Mouse (Mus musculus): Measurements from ENCODE around the gene Nmnat2. TPM values are rescaled to one million over a fixed set of nuclear protein-coding genes. Genes with fewer than 3 reads are reported as not detected.
"Not testable (repeated sequence)": the region's sequence is repeated elsewhere in the genome, so short reads cannot be mapped to it uniquely, and the experiment has no call there.

Gene Nmnat2
- total and polyA plus RNA-seq, 2 experiments from 2014 or later: 70.5 to 120 TPM

DNA sequence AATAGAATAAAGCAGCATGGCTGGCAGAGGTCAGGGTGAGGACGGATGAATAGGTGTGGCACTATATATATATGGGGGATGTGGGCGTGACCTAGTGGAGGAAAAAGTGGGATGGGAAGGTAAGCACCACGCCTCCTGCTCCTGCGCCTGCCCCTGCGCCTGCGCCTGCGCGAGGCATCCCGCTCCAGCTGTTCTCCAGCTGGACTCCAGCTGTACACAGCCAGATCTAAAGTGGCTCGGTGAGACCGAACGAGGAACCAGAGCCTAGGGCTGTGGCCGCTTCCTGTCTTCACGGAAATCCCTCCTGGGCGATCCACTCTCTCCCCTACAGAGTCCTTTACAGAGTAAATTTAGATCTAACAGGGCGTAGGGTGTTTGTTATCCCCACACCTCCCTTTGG lies 116.8 kb downstream of the Nmnat2 start:
- Histone ChIP-seq H3K9me3 (ENCODE audit: low read length) (no peaks in the 10 kb centered on the region), H3K4me1 (ENCODE audit: insufficient read depth, low read length) (no peaks in the 10 kb centered on the region), H3K4me2 (ENCODE audit: low read depth, low read length) (no peak overlapping the region), H3K27me3 (ENCODE audit: insufficient read depth, low read length) (no peaks in the 10 kb centered on the region), H3K4me3 (ENCODE audit: low read length) (no peak overlapping the region), H3K36me3 (ENCODE audit: insufficient read depth, low read length) (no peaks in the 10 kb centered on the region), H3K27ac (no peak overlapping the region), H3K9ac (replicated peaks; ENCODE audit: low read length) (no peak overlapping the region)
- DNase-seq (ENCODE audit: low spot score) (no peak), ATAC-seq (no peak)
- no peak for TF ChIP-seq CTCF (IDR thresholded peaks at IDR 0.05; ENCODE audit: low read depth)
- WGBS: 72% methylated on average over 16 of the region's 16 CpGs

DNA sequence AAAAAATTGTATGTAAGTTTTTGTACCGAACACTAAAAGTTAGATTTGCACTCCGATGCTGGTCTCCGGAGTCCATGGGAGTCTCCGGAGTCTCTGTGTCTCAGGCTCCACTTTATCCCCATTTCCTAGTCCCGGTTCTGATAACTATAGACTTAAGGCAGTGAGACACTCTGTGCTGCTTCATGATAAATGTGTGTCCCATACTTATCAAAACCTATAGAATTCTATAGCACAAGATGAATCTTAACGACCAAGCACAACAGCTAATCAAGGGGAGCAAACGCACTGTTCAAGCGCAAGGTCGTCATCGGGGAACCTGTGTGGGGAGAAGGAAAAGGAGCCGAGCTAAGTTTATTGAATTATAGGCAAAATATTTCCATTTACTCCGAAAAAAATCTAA lies 117.2 kb downstream of the Nmnat2 start:
- no peak overlapping the region for H3K27ac ChIP-seq
- no peaks in the 10 kb centered on the region for H3K4me1 ChIP-seq (ENCODE audit: insufficient read depth, low read length)
- no peaks in the 10 kb centered on the region for H3K36me3 ChIP-seq (ENCODE audit: insufficient read depth, low read length)
- WGBS: 63% methylated on average over 12 of the region's 12 CpGs
- H3K9ac ChIP-seq (replicated peaks; ENCODE audit: low read length): no peak overlapping the region
- H3K4me2 ChIP-seq (ENCODE audit: low read depth, low read length): no peak overlapping the region
- no peaks in the 10 kb centered on the region for H3K9me3 ChIP-seq (ENCODE audit: low read length)
- ATAC-seq: no peak
- H3K4me3 ChIP-seq (ENCODE audit: low read length): no peak overlapping the region
- no peak for DNase-seq (ENCODE audit: low spot score)
- H3K27me3 ChIP-seq (ENCODE audit: insufficient read depth, low read length): no peaks in the 10 kb centered on the region
- no peak for TF ChIP-seq CTCF (IDR thresholded peaks at IDR 0.05; ENCODE audit: low read depth)

DNA sequence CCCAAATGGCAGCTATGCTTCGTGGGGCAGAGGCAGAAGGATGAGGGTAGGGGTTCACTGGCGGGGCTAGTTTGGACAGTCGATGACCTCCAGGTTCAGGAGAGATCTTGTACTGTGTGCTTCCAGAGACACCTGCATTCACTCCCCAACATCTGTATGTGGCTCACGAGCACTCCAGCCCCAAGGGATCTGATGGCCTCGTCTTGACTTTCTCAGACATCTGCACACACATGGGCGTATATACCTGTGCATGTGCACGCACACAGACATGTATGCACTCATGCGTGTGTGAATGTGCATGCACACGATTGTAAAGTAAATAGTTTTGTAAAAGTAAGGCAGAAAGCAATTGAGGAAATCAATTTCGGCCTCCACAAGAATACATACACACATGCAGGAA lies 117.9 kb downstream of the Nmnat2 start:
- Histone ChIP-seq H3K9me3 (ENCODE audit: low read length) (no peaks in the 10 kb centered on the region), H3K4me3 (ENCODE audit: low read length) (no peak overlapping the region), H3K9ac (replicated peaks; ENCODE audit: low read length) (no peak overlapping the region), H3K27ac (no peak overlapping the region), H3K36me3 (ENCODE audit: insufficient read depth, low read length) (no peaks in the 10 kb centered on the region), H3K4me1 (ENCODE audit: insufficient read depth, low read length) (no peaks in the 10 kb centered on the region), H3K27me3 (ENCODE audit: insufficient read depth, low read length) (no peaks in the 10 kb centered on the region), H3K4me2 (ENCODE audit: low read depth, low read length) (no peak overlapping the region)
- no peak for DNase-seq (ENCODE audit: low spot score)
- no peak for ATAC-seq
- WGBS: 60% methylated on average over 10 of the region's 10 CpGs
- no peak for TF ChIP-seq CTCF (IDR thresholded peaks at IDR 0.05; ENCODE audit: low read depth)

DNA sequence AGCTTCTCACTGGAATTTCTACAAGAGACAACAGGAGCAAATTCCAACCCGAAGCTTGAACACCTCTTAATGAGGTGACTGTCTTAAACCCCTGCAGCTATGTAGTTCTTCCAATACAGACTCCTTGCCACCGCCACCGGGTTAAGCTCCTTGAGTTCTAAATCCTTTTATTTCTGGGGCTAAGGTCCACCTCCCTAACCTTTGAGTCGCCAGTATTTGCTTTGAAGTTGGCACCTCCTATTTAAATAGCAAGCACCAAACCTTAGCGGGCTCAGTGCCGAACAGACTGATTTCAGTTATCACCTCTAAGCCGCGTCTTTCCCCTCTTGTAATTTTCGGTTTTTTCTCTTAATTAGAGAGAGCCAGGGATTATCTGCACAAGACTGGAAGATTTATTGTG lies 118.6 kb downstream of the Nmnat2 start:
- no peak for ATAC-seq
- no peak for DNase-seq (ENCODE audit: low spot score)
- H3K4me3 ChIP-seq (ENCODE audit: low read length): no peak overlapping the region
- no peaks in the 10 kb centered on the region for H3K9me3 ChIP-seq (ENCODE audit: low read length)
- no peak overlapping the region for H3K27ac ChIP-seq
- WGBS: 30% methylated on average over 9 of the region's 9 CpGs
- no peak for TF ChIP-seq CTCF (IDR thresholded peaks at IDR 0.05; ENCODE audit: low read depth)
- H3K27me3 ChIP-seq (ENCODE audit: insufficient read depth, low read length): no peaks in the 10 kb centered on the region
- H3K4me2 ChIP-seq (ENCODE audit: low read depth, low read length): no peak overlapping the region
- no peaks in the 10 kb centered on the region for H3K4me1 ChIP-seq (ENCODE audit: insufficient read depth, low read length)
- H3K36me3 ChIP-seq (ENCODE audit: insufficient read depth, low read length): no peaks in the 10 kb centered on the region
- H3K9ac ChIP-seq (replicated peaks; ENCODE audit: low read length): no peak overlapping the region

DNA sequence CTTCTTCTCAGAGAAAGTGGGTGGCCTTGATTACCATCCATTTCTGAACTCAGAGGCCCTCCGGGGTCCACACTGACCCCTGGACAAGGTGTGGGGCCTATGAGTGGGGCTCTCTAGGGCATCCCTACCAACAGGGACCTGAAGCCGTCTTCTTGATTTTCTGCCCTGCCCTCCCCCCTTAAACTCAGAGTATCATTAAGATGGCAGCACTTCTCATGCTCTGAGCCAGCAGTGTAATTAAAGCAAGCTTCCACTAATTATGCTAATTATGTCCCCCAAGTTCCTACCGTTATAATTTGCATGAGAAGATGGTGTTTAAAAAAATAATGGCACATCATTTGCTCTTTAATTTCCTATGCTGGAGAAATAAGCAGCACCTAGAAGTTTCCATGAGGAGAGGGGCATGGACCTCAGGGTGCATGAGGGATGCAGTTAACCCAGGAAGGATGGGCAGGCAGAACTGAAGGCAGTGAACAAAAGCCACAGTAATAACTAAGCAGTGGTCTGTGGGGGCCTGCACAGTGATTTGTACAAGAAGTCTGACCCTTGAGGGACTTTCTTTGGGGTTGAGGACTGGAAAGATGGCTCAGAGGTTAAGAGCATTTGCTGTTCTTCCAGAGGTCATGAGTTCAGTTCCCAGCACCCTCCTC lies 120.4 kb downstream of the Nmnat2 start:
- Histone ChIP-seq H3K4me2 (ENCODE audit: low read depth, low read length) (no peak overlapping the region), H3K9ac (replicated peaks; ENCODE audit: low read length) (no peak overlapping the region), H3K36me3 (ENCODE audit: insufficient read depth, low read length) (no peaks in the 10 kb centered on the region), H3K9me3 (ENCODE audit: low read length) (no peaks in the 10 kb centered on the region), H3K4me3 (ENCODE audit: low read length) (no peak overlapping the region), H3K27me3 (ENCODE audit: insufficient read depth, low read length) (no peaks in the 10 kb centered on the region), H3K27ac (no peak overlapping the region), H3K4me1 (ENCODE audit: insufficient read depth, low read length) (no peaks in the 10 kb centered on the region)
- no peak for TF ChIP-seq CTCF (IDR thresholded peaks at IDR 0.05; ENCODE audit: low read depth)
- WGBS: 60% methylated on average over 3 of the region's 3 CpGs
- ATAC-seq (no peak), DNase-seq (ENCODE audit: low spot score) (no peak)

DNA sequence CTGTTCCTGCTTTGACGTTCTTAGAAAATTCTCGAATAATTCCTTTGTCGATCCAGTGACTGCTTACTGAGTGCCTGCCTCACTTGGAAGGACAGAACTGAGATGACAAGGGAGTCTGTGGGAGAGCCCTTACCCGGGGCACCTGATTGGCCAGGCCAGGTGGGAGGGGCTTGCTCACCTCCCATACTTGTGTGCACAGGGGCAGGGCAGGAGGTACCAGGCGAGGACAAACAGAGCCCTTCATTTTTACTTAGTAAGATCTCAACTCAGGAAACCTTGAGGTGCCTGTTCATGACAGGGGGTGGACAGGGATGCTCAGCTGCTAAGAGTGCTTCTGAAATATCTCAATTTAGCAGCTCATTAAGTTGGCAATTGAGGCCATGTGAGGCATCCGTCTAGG lies 121.2 kb downstream of the Nmnat2 start:
- Histone ChIP-seq H3K4me2 (ENCODE audit: low read depth, low read length) (no peak overlapping the region), H3K9ac (replicated peaks; ENCODE audit: low read length) (no peak overlapping the region), H3K4me1 (ENCODE audit: insufficient read depth, low read length) (no peaks in the 10 kb centered on the region), H3K9me3 (ENCODE audit: low read length) (no peaks in the 10 kb centered on the region), H3K4me3 (ENCODE audit: low read length) (no peak overlapping the region), H3K27me3 (ENCODE audit: insufficient read depth, low read length) (no peaks in the 10 kb centered on the region), H3K36me3 (ENCODE audit: insufficient read depth, low read length) (no peaks in the 10 kb centered on the region), H3K27ac (no peak overlapping the region)
- ATAC-seq (peak; percentile 35; the same call in 1 of the 2 replicates), DNase-seq (ENCODE audit: low spot score) (no peak)
- 50% methylated on average over 6 of the region's 6 CpGs for WGBS
- TF ChIP-seq CTCF (IDR thresholded peaks at IDR 0.05; ENCODE audit: low read depth): no peak

DNA sequence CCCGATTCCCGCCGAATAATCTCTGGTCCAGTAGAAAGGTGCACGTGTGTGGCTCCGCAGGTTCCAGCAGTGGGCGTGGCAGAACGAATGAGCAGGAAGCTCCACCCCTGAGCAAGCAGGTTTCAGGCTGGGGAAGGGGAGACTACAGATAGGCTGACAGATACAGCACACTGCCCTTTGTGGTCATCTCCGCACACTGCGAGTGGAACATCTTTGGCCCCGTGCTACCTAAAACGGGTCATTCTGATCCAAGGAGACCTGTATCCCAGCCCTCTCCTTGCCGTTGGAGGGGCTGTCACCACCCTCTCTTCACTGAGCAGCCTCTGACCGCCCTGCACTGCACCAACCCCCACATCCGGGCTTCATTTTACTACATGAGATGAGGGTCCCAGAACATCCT lies 128.4 kb downstream of the Nmnat2 start:
- not testable (repeated sequence) for ATAC-seq
- WGBS: 90% methylated on average over 7 of the region's 14 CpGs

More for the DNA sequence above, 128.4 kb downstream of the Nmnat2 start:
- not testable (repeated sequence) for H3K4me1 ChIP-seq (ENCODE audit: insufficient read depth, low read length); H3K4me3 ChIP-seq (ENCODE audit: low read length); H3K27ac ChIP-seq; H3K4me2 ChIP-seq (ENCODE audit: low read depth, low read length); H3K9me3 ChIP-seq (ENCODE audit: low read length); DNase-seq (ENCODE audit: low spot score); H3K36me3 ChIP-seq (ENCODE audit: insufficient read depth, low read length); H3K27me3 ChIP-seq (ENCODE audit: insufficient read depth, low read length); H3K9ac ChIP-seq (replicated peaks; ENCODE audit: low read length)
